Mouse (Mus musculus) liver, embryonic 14 days (tissue): ENCODE results near the gene Borcs7. TPM values are rescaled to one million over a fixed set of nuclear protein-coding genes. Genes with fewer than 3 reads are reported as not detected.

Experiments
- polyA plus RNA-seq: library from polyadenylated mRNA; depleted of rRNA; stranded (reverse); fragments of >200 nt; gene quantifications from 2 replicates; pipeline ENCODE4 v1.2.3, GENCODE M21; 2012; rRNA removed

Borcs7 gene
- polyA plus RNA-seq = 2.8 and 3.3 TPM in 2 replicates

GRCm38 (mm10) chr19:46689460-46690372, at the start of gene Borcs7:
Gene Borcs7, plus strand, starts transcription at chr19:46689906.

GRCm38 (mm10) chr19:46672766-46673418, 16.8 kb upstream of the Borcs7 start, which contains the start of gene Cyp17a1:
Gene Cyp17a1, minus strand, starts transcription at chr19:46673172.

GRCm38 (mm10) chr19:46707296-46708151, 17.8 kb downstream of the Borcs7 start, which contains the start of gene As3mt:
Gene As3mt, plus strand, starts transcription at chr19:46707458.

Other genes with a start within 250 kb of the Borcs7 start
- 6.4 and 7.7 TPM in 2 replicates for gene Trim8, start 188.2 kb upstream of the Borcs7 start, polyA plus RNA-seq
- 28.6 and 30.0 TPM in 2 replicates for gene Arl3, start 116.7 kb upstream of the Borcs7 start, polyA plus RNA-seq
- gene Sfxn2, start 116.5 kb upstream of the Borcs7 start, polyA plus RNA-seq = 5.9 and 8.3 TPM in 2 replicates
- 10.1 and 10.7 TPM in 2 replicates for gene Wbp1l, start 90.8 kb upstream of the Borcs7 start, polyA plus RNA-seq
- 0.03 and 0.07 TPM in 2 replicates for gene Cyp17a1, start 16.7 kb upstream of the Borcs7 start, polyA plus RNA-seq
- gene As3mt, start 17.6 kb downstream of the Borcs7 start, polyA plus RNA-seq = 5.0 and 5.8 TPM in 2 replicates
- 1.5 and 1.7 TPM in 2 replicates for gene Cnnm2, start 71.7 kb downstream of the Borcs7 start, polyA plus RNA-seq